Mouse (Mus musculus) small intestine, adult 2 months (tissue): ENCODE data around the gene Flywch2.

Experiments
- CTCF ChIP-seq: fragments of 200-500 bp; IDR thresholded peaks from 2 replicates; pipeline ENCODE4 v1.5.1; 2012; ENCODE audit warnings: low read depth, mild to moderate bottlenecking, control low read depth, inconsistent platforms, low read length, moderate library complexity, mixed read lengths; ENCODE audit not compliant: insufficient replicate concordance, insufficient read length; ENCODE audit errors: extremely low read depth
- POLR2A ChIP-seq: fragments of 200-500 bp; IDR thresholded peaks from 2 replicates; pipeline ENCODE4 v1.6.1; 2012; ENCODE audit warnings: low read depth, mild to moderate bottlenecking, control low read depth, inconsistent platforms, low read length, moderate library complexity

DNA sequence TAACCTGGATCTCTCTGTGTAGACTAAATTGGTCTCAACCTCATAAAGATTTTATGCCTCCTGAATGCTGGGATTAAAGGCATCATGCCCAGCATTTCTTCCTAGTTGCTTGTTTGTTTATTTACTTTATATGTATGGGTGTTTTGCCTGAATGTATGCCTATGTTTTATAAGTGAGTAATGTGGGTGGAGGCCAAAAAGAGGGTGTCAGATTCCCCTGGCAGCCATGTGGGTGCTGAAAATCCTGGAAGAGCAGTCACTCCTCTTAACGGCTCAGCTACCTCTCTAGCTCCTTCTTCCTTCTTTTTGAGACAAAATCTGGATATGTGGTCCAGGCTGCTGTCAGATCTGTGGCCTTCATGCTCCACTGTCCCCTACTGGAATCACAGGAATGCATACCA lies 55.4 kb downstream of the Flywch2 start:
- TF ChIP-seq CTCF (no peak), POLR2A (no peak)
